Mouse (Mus musculus) limb, embryonic 13.5 days (tissue): ENCODE measurements at regions not wholly inside any gene's neighbourhood (a gene's known extent, or its start where the extent isn't known, plus 50 kb on each side); places are given as distances from the start of the nearest gene placed in this dataset.
A peak's percentile ranks its signal among the peaks of the same experiment; 100 is the strongest.

ENCODE experiments used
- ATAC-seq: fragments of 200-750 bp; cut with Nextera tagmentation; 2 replicates; pipeline ENCODE4 v1.8.0; 2017; ENCODE audit warnings: low read depth, moderate number of reproducible peaks, moderate TSS enrichment; ENCODE audit not compliant: low FRiP score
- H3K27ac ChIP-seq: fragments of 300-500 bp; sonication (generic); 2 replicates; pipeline ENCODE4 v1.5.1; 2015; ENCODE audit warnings: inconsistent platforms, mild to moderate bottlenecking, moderate library complexity
- H3K27me3 ChIP-seq: fragments of 300-500 bp; sonication (generic); 2 replicates; pipeline ENCODE4 v1.6.1; 2015; ENCODE audit warnings: mild to moderate bottlenecking, inconsistent platforms
- H3K36me3 ChIP-seq: fragments of 300-500 bp; sonication (generic); 2 replicates; pipeline ENCODE4 v1.6.1; 2015; ENCODE audit warnings: inconsistent platforms, mild to moderate bottlenecking, moderate library complexity
- H3K4me1 ChIP-seq: fragments of 300-500 bp; sonication (generic); 2 replicates; pipeline ENCODE4 v1.6.1; 2015; ENCODE audit warnings: inconsistent platforms
- H3K4me2 ChIP-seq: fragments of 300-500 bp; sonication (generic); replicated peaks from 2 replicates; pipeline ENCODE4 v1.6.1; 2015; ENCODE audit warnings: inconsistent platforms, mild to moderate bottlenecking, moderate library complexity
- H3K4me3 ChIP-seq: fragments of 300-500 bp; sonication (generic); 2 replicates; pipeline ENCODE4 v1.5.1; 2015; ENCODE audit warnings: moderate library complexity, mild to moderate bottlenecking, inconsistent platforms
- H3K9ac ChIP-seq: fragments of 300-500 bp; sonication (generic); 2 replicates; pipeline ENCODE4 v1.6.1; 2015; ENCODE audit warnings: mild to moderate bottlenecking, inconsistent platforms
- H3K9me3 ChIP-seq: fragments of 300-500 bp; sonication (generic); 2 replicates; pipeline ENCODE4 v1.6.1; 2016; ENCODE audit warnings: inconsistent platforms
- WGBS: fragments of 180-500 bp; shearing (Covaris S2); methylation state at CpG from one replicate; pipeline ENCODE4 v1.1.7; 2015; 5-methylcytosine and 5-hydroxymethylcytosine counted together

GRCm38 (mm10) chr16:39102151-39102550, 209.7 kb downstream of the Igsf11 start:
- no peak for ATAC-seq
- 45% methylated on average over 6 of the region's 6 CpGs for WGBS
- H3K9ac ChIP-seq = no peak overlapping the region

GRCm38 (mm10) chr16:39103360-39104095, 211.1 kb downstream of the Igsf11 start:
- 70% methylated on average over 9 of the region's 9 CpGs for WGBS
- Histone ChIP-seq H3K36me3 (no peaks in the 10 kb centered on the region), H3K27ac (no peak overlapping the region), H3K9ac (no peak overlapping the region), H3K4me1 (0 out of 2 replicates have a peak, but pooled peaks cover 4% of the 10 kb centered on the region), H3K27me3 (no peaks in the 10 kb centered on the region), H3K4me2 (no peak overlapping the region), H3K4me3 (no peak overlapping the region), H3K9me3 (no peaks in the 10 kb centered on the region)
- ATAC-seq = no peak

More at GRCm38 (mm10) chr16:39102151-39102550, 209.7 kb downstream of the Igsf11 start:
- H3K27ac ChIP-seq = no peak overlapping the region
- no peaks in the 10 kb centered on the region for H3K27me3 ChIP-seq
- H3K4me1 ChIP-seq = 0 out of 2 replicates have a peak, but pooled peaks cover 4% of the 10 kb centered on the region
- H3K4me2 ChIP-seq = no peak overlapping the region
- H3K36me3 ChIP-seq = no peaks in the 10 kb centered on the region
- no peak overlapping the region for H3K4me3 ChIP-seq
- no peaks in the 10 kb centered on the region for H3K9me3 ChIP-seq

- ATAC-seq = peak; percentile 54; the same call in 1 of the 2 replicates
- Histone ChIP-seq H3K4me3 (peak overlapping the region; percentile 38), H3K36me3 (no peaks in the 10 kb centered on the region), H3K9ac (no peak overlapping the region), H3K9me3 (no peaks in the 10 kb centered on the region), H3K4me2 (peak overlapping the region; percentile 70), H3K27me3 (no peaks in the 10 kb centered on the region), H3K27ac (no peak overlapping the region), H3K4me1 (no peaks in the 10 kb centered on the region)
- WGBS = 17% methylated on average over 15 of the region's 15 CpGs
These were observed 217.0 kb downstream of the Igsf11 start for GRCm38 (mm10) chr16:39109383-39110033.

- no peak overlapping the region for H3K4me3 ChIP-seq
- H3K36me3 ChIP-seq = no peaks in the 10 kb centered on the region
- peak overlapping the region; percentile 70 for H3K4me2 ChIP-seq
- no peaks in the 10 kb centered on the region for H3K27me3 ChIP-seq
- ATAC-seq = no peak
- no peak overlapping the region for H3K27ac ChIP-seq
- no peak overlapping the region for H3K9ac ChIP-seq
- H3K9me3 ChIP-seq = no peaks in the 10 kb centered on the region
- no peaks in the 10 kb centered on the region for H3K4me1 ChIP-seq
- 82% methylated on average over 5 of the region's 5 CpGs for WGBS
These were observed 217.6 kb downstream of the Igsf11 start for GRCm38 (mm10) chr16:39110089-39110488.

- H3K27ac ChIP-seq = no peak overlapping the region
- ATAC-seq = no peak
These were observed 225.6 kb downstream of the Igsf11 start for GRCm38 (mm10) chr16:39118059-39118458.

GRCm38 (mm10) chr16:39119811-39120210, 227.3 kb downstream of the Igsf11 start:
- 45% methylated on average over 4 of the region's 4 CpGs for WGBS
- Histone ChIP-seq H3K4me2 (no peak overlapping the region), H3K9ac (no peak overlapping the region), H3K27me3 (peaks cover 3% of the 10 kb centered on the region; the same call in 1 of the 2 replicates), H3K4me1 (peaks cover 15% of the 10 kb centered on the region), H3K4me3 (no peak overlapping the region), H3K27ac (no peak overlapping the region), H3K36me3 (no peaks in the 10 kb centered on the region), H3K9me3 (no peaks in the 10 kb centered on the region)
- ATAC-seq = no peak

More at GRCm38 (mm10) chr16:39118059-39118458, 225.6 kb downstream of the Igsf11 start:
- no peak overlapping the region for H3K4me3 ChIP-seq
- H3K27me3 ChIP-seq = peaks cover 3% of the 10 kb centered on the region; the same call in 1 of the 2 replicates
- H3K9ac ChIP-seq = no peak overlapping the region
- peaks cover 5% of the 10 kb centered on the region for H3K4me1 ChIP-seq
- 39% methylated on average over 1 of the region's 3 CpGs for WGBS
- no peaks in the 10 kb centered on the region for H3K36me3 ChIP-seq
- H3K9me3 ChIP-seq = no peaks in the 10 kb centered on the region
- H3K4me2 ChIP-seq = no peak overlapping the region

GRCm38 (mm10) chr16:39123445-39123952, 231.0 kb downstream of the Igsf11 start:
- Histone ChIP-seq H3K27ac (no peak overlapping the region), H3K27me3 (peaks cover 3% of the 10 kb centered on the region; the same call in 1 of the 2 replicates), H3K4me1 (peaks cover 16% of the 10 kb centered on the region), H3K4me2 (no peak overlapping the region), H3K9ac (no peak overlapping the region), H3K36me3 (no peaks in the 10 kb centered on the region), H3K4me3 (no peak overlapping the region), H3K9me3 (no peaks in the 10 kb centered on the region)
- ATAC-seq = no peak
- WGBS = 42% methylated on average over 8 of the region's 8 CpGs

- H3K36me3 ChIP-seq = no peaks in the 10 kb centered on the region
- no peak overlapping the region for H3K9ac ChIP-seq
- H3K4me1 ChIP-seq = no peaks in the 10 kb centered on the region
- H3K4me2 ChIP-seq = no peak overlapping the region
- H3K9me3 ChIP-seq = no peaks in the 10 kb centered on the region
- no peak overlapping the region for H3K4me3 ChIP-seq
- WGBS = 80% methylated on average over 2 of the region's 2 CpGs
- H3K27me3 ChIP-seq = no peaks in the 10 kb centered on the region
- no peak for ATAC-seq
- H3K27ac ChIP-seq = no peak overlapping the region
These were observed 240.0 kb downstream of the Igsf11 start for GRCm38 (mm10) chr16:39132459-39132858.

GRCm38 (mm10) chr16:39135777-39136176, 243.3 kb downstream of the Igsf11 start:
- WGBS = 81% methylated on average over 4 of the region's 4 CpGs
- no peak for ATAC-seq
- Histone ChIP-seq H3K4me2 (no peak overlapping the region), H3K9ac (no peak overlapping the region), H3K9me3 (no peaks in the 10 kb centered on the region), H3K4me3 (no peak overlapping the region), H3K36me3 (no peaks in the 10 kb centered on the region), H3K27me3 (no peaks in the 10 kb centered on the region), H3K27ac (no peak overlapping the region), H3K4me1 (no peaks in the 10 kb centered on the region)

- 42% methylated on average over 2 of the region's 2 CpGs for WGBS
- no peak overlapping the region for H3K9ac ChIP-seq
- H3K4me1 ChIP-seq = peaks cover 7% of the 10 kb centered on the region; the same call in 1 of the 2 replicates
- H3K4me3 ChIP-seq = no peak overlapping the region
- ATAC-seq = no peak
- no peaks in the 10 kb centered on the region for H3K36me3 ChIP-seq
- H3K27me3 ChIP-seq = no peaks in the 10 kb centered on the region
- no peaks in the 10 kb centered on the region for H3K9me3 ChIP-seq
- no peak overlapping the region for H3K4me2 ChIP-seq
- no peak overlapping the region for H3K27ac ChIP-seq
These were observed 254.7 kb downstream of the Igsf11 start for GRCm38 (mm10) chr16:39147151-39147550.

GRCm38 (mm10) chr16:39151325-39152318, 259.2 kb downstream of the Igsf11 start:
- Histone ChIP-seq H3K9me3 (no peaks in the 10 kb centered on the region), H3K9ac (no peak overlapping the region), H3K4me1 (peaks cover 7% of the 10 kb centered on the region; the same call in 1 of the 2 replicates), H3K27ac (no peak overlapping the region), H3K27me3 (no peaks in the 10 kb centered on the region), H3K36me3 (no peaks in the 10 kb centered on the region), H3K4me2 (no peak overlapping the region), H3K4me3 (no peak overlapping the region)
- ATAC-seq = peak; percentile 57; the same call in 1 of the 2 replicates
- WGBS = 43% methylated on average over 9 of the region's 9 CpGs
